Mouse (Mus musculus) gastrocnemius, postnatal 14 days (tissue): Measurements from ENCODE around the gene Ffar3. TPM values are rescaled to one million over a fixed set of nuclear protein-coding genes. Genes with fewer than 3 reads are reported as not detected.

Experiments used
- DNase-seq: peaks from one replicate; pipeline ENCODE4 v3.0.0; 2021; ENCODE audit warnings: mixed read lengths
- intact Hi-C: fragments of 180-260 bp; cut with DNase I; formaldehyde crosslinking; loops from one replicate; pipeline ENCODE4 v1.15.1; 2025; ENCODE audit warnings: low total_unique reads
- long read RNA-seq, 2 experiments: library from polyadenylated mRNA; stranded (forward); transcript quantifications; one replicate each; pipeline ENCODE4 v2.0.0; 2021
- total RNA-seq, 2 experiments: library from RNA; stranded (reverse); gene quantifications; 2 replicates each; pipeline ENCODE4 v1.2.3; 2021

Gene Ffar3
- not detected for total RNA-seq
- long read RNA-seq, experiment 1: 0 reads
- long read RNA-seq, experiment 2: 0 reads

DNA sequence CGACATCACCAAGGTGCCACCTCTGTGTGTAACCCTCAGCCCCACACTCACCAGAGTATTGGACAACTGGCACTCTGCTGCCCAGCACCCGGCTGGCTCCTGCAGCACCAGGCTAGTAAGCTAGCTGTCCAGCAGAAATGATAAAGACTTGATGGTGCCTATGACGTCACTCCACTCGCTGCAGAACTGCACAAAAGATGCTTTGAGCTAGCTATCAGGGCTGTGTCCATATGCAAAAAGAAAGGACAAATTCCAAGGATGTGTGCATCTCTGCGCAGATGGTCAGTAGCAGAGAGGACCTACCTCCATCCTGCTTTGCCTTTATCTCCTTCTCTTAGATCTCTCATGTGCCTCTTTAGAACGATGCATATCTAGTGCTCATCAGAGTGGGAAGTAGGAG, at the start of gene Ffar3:
Gene Ffar3 (minus strand): TSS at position 101 of the 400 bp plus-strand sequence.
- no peak for DNase-seq
- intact Hi-C loops: loop anchor here (10.0 kb wide), 1 partner anchor 261 kb away; the partner anchor contains the start of gene Zbtb32

DNA sequence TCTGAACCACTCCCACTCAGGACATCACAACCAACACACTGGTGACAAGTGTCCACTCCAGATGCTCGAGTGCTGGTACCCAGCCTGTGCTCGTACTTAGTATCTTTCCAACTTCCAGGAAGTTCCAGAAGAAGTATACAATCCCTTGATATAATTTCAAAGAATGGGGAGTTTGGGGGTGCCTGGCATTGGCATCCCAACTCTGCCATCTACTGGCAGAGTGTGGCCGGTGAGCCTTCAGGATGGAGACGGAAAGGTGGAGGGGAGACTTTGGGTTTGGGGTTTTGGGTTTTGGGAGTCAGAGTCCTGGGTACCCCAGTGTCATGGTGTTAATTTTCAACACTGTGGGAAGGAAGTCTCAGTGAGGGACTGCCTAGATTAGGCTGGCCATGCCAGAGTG, 48.1 kb upstream of the Ffar3 start:
- DNase-seq: no peak
- intact Hi-C loops: no loop called here

DNA sequence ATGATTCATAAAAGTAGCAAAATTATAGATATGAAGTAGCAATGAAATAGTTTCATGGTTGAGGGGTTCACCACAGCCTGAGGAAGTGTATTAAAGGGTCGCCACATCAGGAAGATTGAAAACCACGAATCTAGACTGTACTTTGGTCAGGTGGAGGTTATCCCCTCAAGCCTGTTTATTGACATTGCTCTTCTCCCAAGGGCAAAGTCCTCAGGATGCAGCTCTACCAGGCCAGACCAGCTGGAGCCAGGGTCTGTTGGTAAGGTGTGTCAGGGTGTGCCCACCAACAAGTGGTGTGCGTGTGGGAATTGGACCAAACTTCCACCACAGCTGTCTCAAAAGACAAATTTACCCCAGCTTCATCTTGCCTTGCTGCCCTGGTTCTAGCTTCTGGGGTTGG, 39.2 kb upstream of the Ffar3 start:
- DNase-seq: no peak
- intact Hi-C loops: no loop called here

DNA sequence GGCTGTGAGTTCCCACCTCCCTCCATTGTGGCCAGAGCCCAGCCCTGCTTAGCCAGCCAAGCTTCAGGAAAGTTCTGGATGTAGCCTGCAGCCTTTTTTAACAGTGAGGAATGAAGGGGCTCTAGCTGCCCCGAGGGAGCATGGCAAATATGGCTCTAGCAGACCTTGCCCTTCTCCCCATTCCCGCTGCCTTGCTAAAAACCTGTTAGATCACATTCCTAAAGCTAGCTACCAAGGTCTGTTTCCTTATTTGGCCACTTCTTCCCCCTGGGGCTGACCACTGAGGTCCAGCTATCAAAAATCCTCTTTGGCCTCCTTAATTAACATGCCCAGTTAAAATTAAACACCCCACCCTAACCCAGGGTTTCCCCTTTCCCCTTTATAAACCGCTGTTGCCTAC, 36.5 kb upstream of the Ffar3 start:
- intact Hi-C loops: no loop called here

DNA sequence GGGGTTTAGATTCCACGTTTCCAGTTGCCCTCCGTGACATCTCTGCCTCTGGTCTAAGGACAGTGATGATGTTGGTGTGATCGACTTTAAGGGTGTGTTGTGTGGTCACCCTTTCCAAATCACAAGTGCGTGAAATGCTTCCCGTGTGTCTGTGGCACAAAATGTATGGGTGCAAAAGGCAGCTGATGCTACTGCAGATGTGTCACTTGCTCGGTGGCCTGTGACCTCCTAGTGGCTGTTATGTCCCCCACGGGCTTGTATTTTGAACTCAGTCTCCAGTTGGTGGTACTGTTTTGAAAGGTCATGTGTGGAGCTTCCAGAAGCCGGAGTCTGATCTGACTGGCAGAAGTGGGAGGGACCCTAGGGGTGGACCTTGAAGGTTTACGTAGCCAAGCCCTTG, 35.8 kb upstream of the Ffar3 start:
- DNase-seq: no peak
- intact Hi-C loops: no loop called here

More for the DNA sequence above, 36.5 kb upstream of the Ffar3 start:
- no peak for DNase-seq

DNA sequence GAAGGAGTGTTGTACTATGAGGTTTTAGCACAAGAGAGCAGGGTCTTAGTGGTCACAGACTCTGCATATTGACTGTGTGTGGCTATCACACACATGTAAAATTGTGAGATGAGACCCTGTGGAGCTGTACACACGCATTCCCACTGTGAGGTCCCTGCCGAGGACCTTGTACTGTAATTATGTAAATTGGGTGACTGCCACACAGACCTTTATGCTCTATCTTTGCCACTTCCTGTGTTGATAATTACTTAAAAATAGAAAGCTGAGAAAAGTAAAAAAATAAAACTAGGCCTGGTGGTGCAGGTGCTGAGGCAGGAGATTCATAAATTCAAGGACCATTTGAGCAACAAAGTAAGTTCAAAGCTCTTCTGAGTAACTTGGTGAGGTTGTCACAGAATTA, 34.7 kb upstream of the Ffar3 start:
- intact Hi-C loops: no loop called here
- DNase-seq: no peak

DNA sequence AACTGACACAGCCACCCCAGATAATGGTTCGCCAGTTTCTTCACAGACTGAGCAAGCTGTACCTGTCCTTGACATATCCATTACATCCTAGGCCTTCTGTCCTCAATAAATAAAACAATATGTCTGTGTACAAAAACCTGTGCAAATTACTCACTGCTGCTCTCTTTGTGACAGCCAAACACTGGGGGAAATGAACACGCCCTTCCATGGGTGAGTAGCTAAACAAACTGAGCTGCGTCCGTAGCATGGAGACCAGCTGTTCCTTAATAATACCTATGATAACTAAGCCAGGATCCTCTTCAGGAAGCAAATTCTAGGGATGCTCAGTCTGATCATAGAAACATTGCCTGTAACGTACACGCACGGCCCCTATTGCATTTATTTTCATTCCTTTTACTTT, 32.8 kb upstream of the Ffar3 start:
- DNase-seq: no peak
- intact Hi-C loops: no loop called here

DNA sequence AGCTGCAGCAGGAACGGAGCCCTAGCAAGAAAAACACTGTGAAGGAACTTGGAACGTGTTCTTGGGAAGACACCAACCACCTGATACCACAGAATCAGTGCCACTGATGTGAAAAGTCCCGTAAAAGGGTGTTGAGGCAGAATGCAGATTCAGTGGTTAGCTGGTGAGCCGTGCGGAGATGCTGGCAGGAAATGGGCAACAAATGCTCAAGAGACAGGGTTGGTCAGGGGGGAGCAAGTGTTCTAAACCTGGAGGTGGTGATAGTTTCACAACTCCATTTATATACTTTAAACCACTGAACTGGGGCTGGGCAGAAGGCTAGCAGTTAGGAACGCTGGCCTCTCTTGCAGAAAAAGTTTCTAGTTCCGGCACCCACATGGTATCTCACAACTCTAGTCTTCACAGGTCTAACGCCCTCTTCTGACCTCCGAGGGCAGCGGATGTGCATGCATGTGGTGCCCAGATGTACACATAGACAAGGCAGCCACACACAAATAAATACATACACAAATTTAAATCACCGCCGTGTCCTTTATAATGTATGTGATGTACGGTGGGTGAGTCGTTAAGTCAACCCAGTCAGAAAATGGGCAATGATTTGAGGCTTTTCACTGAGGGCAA, 31.7 kb upstream of the Ffar3 start:
- no peak for DNase-seq
- intact Hi-C loops: no loop called here

DNA sequence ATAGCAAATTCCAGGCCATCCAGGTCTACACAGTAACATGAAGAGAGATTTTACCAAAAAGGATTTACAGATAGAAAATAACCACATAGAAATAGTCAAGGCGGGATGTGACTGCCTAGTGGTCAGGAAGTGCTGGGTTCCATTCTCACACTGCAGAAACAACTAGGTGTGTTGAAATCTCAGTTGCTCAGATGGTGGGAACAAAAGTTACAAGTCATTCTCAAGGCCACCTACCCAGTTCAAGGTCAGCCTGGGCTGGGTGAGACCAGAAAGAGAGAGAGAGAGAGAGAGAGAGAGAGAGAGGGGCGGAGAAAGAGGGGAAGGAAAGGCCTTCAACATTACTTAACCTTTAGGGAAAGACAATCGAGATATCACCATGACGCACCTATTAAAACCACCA, 30.9 kb upstream of the Ffar3 start:
- intact Hi-C loops: no loop called here
- DNase-seq: no peak

DNA sequence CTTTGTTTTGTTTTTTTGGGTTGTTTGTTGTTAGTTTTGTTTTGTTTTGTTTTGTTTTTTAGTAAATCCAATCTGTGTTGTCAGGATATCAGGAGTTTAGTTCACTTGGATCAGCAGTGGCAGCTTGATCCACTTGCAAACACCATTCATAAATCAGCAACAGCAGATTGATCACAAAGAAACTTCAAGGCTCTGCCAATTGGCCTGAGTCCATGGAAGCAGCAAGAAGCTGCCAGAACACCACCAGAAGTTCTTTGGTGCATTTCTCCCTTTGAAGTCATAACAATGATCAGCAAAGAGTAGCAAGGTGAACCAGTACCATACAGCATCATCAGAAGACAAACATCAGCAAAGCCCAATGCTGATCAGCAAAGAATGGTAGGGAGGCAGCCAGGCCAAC, 28.1 kb upstream of the Ffar3 start:
- no peak for DNase-seq

DNA sequence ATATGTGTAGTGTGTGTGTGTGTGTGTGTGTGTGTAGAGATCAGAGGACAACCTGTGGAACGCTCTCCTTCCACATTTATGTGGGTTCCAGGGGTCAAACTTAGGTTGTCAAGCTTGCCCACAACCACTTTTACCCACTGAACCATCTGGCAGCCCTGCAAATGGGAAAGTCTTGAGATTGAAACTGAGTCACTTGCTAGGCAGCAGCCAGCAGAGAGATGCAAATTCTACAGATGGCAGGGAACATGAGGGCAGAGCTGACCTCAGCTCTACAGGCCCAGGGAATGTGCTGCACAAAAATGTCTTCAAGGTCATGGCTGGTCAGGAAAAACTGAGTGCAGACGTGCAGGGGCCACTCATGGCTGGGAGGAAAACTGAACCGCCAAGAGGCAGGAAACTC, 25.4 kb upstream of the Ffar3 start:
- intact Hi-C loops: no loop called here
- DNase-seq: no peak

More for the DNA sequence above, 28.1 kb upstream of the Ffar3 start:
- intact Hi-C loops: no loop called here

DNA sequence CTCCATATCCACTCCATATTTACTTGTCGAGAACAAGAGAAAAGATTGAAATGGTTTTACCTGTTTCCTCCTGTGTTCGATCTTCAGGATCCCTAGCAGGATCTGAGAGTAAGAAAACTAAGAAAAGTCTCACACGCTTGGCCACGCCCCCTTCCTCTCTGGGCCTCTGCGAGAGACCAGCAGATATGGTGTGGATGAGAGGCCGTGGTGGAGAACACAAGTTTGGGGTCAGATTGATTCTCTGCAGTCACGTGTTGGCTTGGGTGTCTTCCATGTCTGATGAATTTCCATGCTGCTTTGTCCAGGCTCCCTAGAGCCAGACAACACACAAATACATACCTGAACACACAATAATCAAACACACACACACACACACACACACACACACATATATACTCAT, 24.2 kb upstream of the Ffar3 start, which contains the start of gene Cd22:
Gene Cd22 (minus strand): TSS at position 167 of the 400 bp plus-strand sequence.
- intact Hi-C loops: no loop called here

DNA sequence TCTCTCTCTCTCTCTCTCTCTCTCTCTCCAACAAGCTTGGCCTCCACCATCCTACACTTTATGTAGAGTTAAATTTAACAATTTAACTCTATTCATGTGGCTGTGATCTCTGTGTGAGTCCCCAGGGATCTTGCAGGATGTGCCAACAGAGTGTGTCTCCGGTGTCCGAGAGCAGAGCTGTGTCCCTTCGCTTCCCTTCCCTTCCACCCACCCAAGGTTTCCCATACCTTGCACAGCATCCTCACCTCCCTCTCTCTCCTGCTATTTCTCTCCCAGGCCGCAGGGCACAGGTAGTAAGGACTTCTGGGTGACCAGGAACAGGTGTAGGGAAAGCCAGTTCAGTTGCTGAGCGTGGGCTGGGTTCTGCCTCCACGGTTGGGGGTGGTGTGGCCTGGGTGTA, 23.0 kb upstream of the Ffar3 start:
- intact Hi-C loops: loop anchor here (10.0 kb wide), 1 partner anchor 96 kb away; the partner anchor contains the start of genes Fam187b and Lsr

More for the DNA sequence above, 24.2 kb upstream of the Ffar3 start, which contains the start of gene Cd22:
- DNase-seq: no peak

DNA sequence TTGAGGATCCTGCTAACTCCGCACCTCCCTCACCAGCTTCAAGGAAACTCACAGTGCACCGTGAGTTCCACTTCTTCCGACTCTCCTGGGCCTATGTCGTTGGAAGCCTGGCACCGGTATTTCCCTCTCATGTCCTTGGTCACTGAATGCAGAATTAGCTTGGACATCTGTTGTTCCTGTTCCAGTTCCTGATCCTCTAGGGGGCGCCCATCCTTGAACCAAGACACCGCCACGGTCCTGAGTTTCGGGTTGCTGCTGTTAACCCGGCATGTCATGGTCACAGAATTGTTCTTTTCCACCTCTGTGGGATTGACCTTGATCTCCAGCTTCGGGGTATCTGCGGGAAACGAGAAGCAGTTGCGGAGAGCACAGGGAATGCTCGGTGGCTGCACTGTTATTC, 17.1 kb upstream of the Ffar3 start:
- intact Hi-C loops: loop anchor here (10.0 kb wide), 1 partner anchor 102 kb away; the partner anchor contains the start of genes Fam187b and Lsr
- DNase-seq: peak; percentile 73

More for the DNA sequence above, 23.0 kb upstream of the Ffar3 start:
- DNase-seq: no peak

DNA sequence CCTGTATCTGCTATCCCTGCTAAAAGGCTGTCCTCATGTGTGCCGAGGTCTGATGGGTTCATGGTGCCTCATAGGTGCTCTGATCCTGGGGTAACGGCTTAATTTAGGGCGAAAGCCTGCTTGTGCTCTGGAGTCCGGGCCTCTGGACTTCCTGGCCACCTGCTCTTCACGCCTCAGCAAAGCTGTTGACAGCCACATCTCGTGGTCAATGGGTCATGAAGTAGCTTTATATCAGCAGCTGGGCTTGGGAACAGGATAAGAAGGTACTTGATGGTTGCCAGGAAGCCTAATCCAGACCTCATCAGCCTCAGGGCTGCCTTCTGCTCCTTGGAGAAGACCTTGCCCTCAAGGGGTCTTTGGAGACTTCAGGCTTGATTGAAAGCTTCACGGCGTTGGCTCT, 7.4 kb upstream of the Ffar3 start:
- no peak for DNase-seq
- intact Hi-C loops: no loop called here

DNA sequence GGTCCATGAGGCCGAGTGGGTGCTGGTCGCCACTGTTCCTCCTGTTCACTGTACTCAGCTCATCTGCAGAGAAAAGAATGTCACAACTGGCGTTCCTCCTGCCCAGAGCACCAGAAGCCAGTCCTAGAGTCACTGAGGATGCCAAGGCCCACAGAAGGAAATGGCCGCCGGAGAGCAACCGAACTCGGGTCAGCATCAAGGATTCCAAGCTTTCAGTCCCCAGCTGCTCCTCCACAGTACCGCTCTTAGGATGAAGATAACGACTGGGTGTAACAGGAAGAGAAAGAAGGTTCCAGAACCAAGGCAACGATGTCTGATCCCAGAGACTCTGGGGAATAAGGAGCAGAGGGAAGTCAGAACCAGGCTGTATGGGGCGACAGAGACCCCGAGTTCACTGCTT, 5.5 kb upstream of the Ffar3 start, which contains the start of gene Ffar1:
Gene Ffar1 (minus strand): TSS at position 101 of the 400 bp plus-strand sequence.
- DNase-seq: no peak
- intact Hi-C loops: no loop called here

DNA sequence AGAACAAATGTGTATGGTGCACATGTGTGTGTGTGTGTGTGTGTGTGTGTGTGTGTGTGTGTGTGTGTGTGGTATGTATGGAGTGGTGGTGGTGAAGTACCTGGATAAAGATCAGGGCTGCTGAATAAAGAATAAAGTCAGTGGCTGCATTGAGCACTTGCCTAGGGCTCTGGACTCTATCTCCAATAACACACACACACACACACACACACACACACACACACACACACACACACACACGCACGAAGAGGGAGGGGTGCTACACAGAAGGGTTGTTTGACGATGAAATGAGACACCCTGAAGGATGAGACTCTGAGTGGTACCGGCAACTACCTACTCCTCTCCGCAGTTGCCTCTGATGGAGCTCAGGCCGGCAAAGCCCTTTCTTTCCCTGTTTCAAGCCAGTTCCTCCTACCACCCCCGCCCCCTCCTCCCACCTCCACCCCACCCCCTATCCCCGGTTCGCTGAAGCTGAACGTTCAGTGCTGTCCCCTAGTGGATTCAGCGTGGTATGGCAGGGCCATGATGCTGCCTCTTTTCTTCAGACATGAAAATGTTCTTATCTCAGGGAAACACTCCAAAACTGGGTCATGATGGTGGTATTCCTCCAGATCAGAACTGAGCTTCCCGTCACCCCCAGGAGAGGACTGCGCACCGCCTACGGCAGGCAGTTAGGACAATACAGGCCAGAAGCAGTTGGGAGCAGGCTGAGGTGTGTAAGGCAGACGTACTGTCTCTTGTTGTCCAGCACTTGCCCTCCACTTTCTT, 3.8 kb upstream of the Ffar3 start:
- peak; percentile 22 for DNase-seq
- intact Hi-C loops: loop anchor here (10.0 kb wide), 1 partner anchor 265 kb away; the partner anchor contains the start of gene Zbtb32

DNA sequence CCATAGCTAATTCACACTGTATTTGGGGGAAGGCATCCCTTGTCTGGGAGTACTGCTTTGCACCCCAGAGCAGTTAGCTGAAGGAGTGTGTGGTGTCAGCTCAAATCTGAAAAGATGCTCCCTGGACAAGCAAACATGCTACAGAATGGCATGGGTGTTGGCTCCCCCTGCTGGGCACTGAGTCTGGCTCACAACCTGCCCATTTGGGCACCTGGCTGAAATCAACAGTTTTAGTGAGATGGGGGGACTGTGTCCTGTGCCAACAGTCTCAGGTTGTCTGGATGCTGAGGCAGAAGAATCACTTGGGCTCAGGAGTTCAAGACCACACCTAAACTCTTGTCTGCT, 3.3 kb upstream of the Ffar3 start:
- DNase-seq: peak; percentile 56
- intact Hi-C loops: loop anchor here (10.0 kb wide), 1 partner anchor 264 kb away; the partner anchor contains the start of gene Zbtb32

DNA sequence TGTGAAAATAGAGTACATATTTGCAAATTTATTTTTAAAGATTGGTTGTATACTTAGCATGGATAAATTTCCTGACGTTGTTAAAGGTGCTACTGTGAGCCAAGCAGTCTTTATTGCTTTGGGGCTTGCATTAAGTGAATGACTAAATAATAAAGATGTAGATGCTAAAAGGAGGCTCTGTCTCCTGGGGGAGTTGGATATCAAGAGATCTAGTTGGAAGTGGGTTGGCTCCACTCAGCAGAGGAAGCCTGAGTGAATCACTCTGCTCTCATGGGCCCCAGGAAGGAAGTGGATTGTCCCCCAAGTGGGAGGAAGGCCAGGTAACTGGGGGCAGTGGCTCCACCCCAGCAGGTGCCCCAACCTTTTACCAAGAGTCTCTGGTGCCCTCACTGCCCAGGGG, 1.8 kb upstream of the Ffar3 start:
- intact Hi-C loops: loop anchor here (10.0 kb wide), 1 partner anchor 263 kb away; the partner anchor contains the start of gene Zbtb32
- no peak for DNase-seq

DNA sequence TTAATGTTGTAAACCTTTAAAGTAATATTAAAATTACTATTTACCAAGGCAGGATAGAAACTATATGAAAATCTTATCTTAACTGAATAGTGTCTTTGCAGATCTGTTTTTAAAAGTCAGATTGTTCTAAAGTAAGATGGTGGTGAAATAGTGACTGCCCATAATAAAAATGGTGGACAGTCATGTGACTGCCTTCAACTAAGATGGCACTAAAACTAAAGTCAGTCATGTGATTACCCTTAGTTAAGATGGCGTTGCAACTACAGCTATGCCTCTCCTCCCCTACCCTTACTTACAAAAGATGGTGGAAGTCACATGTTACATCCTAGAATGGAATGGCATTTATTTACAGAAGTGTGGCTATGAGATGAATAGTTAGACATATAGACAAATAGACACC, 4.6 kb downstream of the Ffar3 start:
- intact Hi-C loops: loop anchor here (10.0 kb wide), 1 partner anchor 257 kb away; the partner anchor contains the start of gene Zbtb32
- no peak for DNase-seq
